Mouse (Mus musculus) CH12.LX (cell line): ENCODE results near the gene Irx4. TPM values are rescaled to one million over a fixed set of nuclear protein-coding genes. Genes with fewer than 3 reads are reported as not detected.

ENCODE experiments used
- DNase-seq: peaks from one replicate; pipeline ENCODE4 v3.0.0-alpha.2; 2013; ENCODE audit errors: extremely low read depth
- H3K27ac ChIP-seq: 2 replicates; pipeline ENCODE4 v1.5.1; 2012; ENCODE audit warnings: low read depth, mild to moderate bottlenecking, control low read depth, moderate library complexity; ENCODE audit not compliant: insufficient read depth
- H3K27me3 ChIP-seq: replicated peaks from 2 replicates; pipeline ENCODE3; 2012; ENCODE audit warnings: inconsistent platforms
- H3K36me3 ChIP-seq, 2 experiments: replicated peaks in 1 of 2; 2 replicates each; pipeline versions ENCODE3 to v1.6.1; 2012; ENCODE audit warnings: inconsistent platforms in 1 of 2, low read length in 1 of 2, mild to moderate bottlenecking in 1 of 2, mixed read lengths in 1 of 2, moderate library complexity in 1 of 2; ENCODE audit not compliant: control insufficient read depth in 1 of 2, insufficient read depth in 1 of 2
- H3K4me1 ChIP-seq, 2 experiments: 2 replicates each; pipeline ENCODE4 v1.6.1; 2012; ENCODE audit warnings: inconsistent platforms in 1 of 2, moderate library complexity in 1 of 2; ENCODE audit not compliant: insufficient read depth in 2 of 2, control insufficient read depth in 1 of 2
- H3K4me2 ChIP-seq: 2 replicates; pipeline ENCODE4 v1.6.1; 2012; ENCODE audit warnings: low read depth, mild to moderate bottlenecking, control low read depth; ENCODE audit not compliant: poor library complexity, insufficient read depth, severe bottlenecking
- H3K4me3 ChIP-seq, 3 experiments: fragments of 150-350 bp in 1 of 3; sonication (generic) in 1 of 3; replicated peaks in 1 of 3; 2 replicates each; pipeline versions ENCODE3 to v1.5.1; 2011 to 2012; ENCODE audit warnings: low read depth in 2 of 3, low read length in 2 of 3, mild to moderate bottlenecking in 2 of 3, moderate library complexity in 2 of 3, control low read depth in 1 of 3, improper control_type of control experiment in 1 of 3, inconsistent platforms in 1 of 3, mixed read lengths in 1 of 3; ENCODE audit not compliant: poor library complexity in 1 of 3
- H3K79me2 ChIP-seq: replicated peaks from 2 replicates; pipeline ENCODE4 v1.6.1; 2012; ENCODE audit warnings: mild to moderate bottlenecking, moderate library complexity; ENCODE audit not compliant: control insufficient read depth, poor library complexity, insufficient read depth, severe bottlenecking; ENCODE audit errors: extremely low read depth
- H3K9ac ChIP-seq: 2 replicates; pipeline ENCODE4 v1.6.1; 2012; ENCODE audit warnings: low read depth, mild to moderate bottlenecking, control low read depth, moderate library complexity; ENCODE audit not compliant: insufficient read depth
- H3K9me3 ChIP-seq: replicated peaks from 2 replicates; pipeline ENCODE3; 2012; ENCODE audit warnings: low read length, inconsistent platforms, mixed read lengths
- CHD1 ChIP-seq: IDR thresholded peaks from 2 replicates; pipeline ENCODE4 v1.6.1; 2012; ENCODE audit warnings: low read depth, low read length, improper control_type of control experiment, inconsistent platforms
- CHD2 ChIP-seq: IDR thresholded peaks from 2 replicates; pipeline ENCODE4 v1.6.1; 2011; ENCODE audit warnings: low read length, improper control_type of control experiment
- E2F4 ChIP-seq: IDR thresholded peaks from 2 replicates; pipeline ENCODE4 v1.6.1; 2011; ENCODE audit warnings: low read depth, low read length, improper control_type of control experiment; ENCODE audit not compliant: insufficient replicate concordance
- GABPA ChIP-seq: IDR thresholded peaks from 2 replicates; pipeline ENCODE4 v1.6.1; 2012; ENCODE audit warnings: low read depth, low read length, improper control_type of control experiment, inconsistent platforms; ENCODE audit not compliant: insufficient replicate concordance
- IRF4 ChIP-seq: IDR thresholded peaks from 2 replicates; pipeline ENCODE4 v1.6.1; 2014; ENCODE audit warnings: low read depth, mild to moderate bottlenecking, inconsistent platforms, low read length, improper control_type of control experiment
- JUN ChIP-seq: IDR thresholded peaks from 2 replicates; pipeline ENCODE4 v1.6.1; 2011; ENCODE audit warnings: low read depth, mild to moderate bottlenecking, low read length, improper control_type of control experiment, moderate library complexity; ENCODE audit not compliant: insufficient read depth
- KAT2A ChIP-seq: IDR thresholded peaks from 2 replicates; pipeline ENCODE4 v1.6.1; 2012; ENCODE audit warnings: low read length, improper control_type of control experiment, inconsistent platforms; ENCODE audit not compliant: insufficient replicate concordance
- MAFK ChIP-seq: IDR thresholded peaks from 2 replicates; pipeline ENCODE4 v1.6.1; 2011; ENCODE audit warnings: low read length, improper control_type of control experiment; ENCODE audit not compliant: insufficient replicate concordance
- MAX ChIP-seq: IDR thresholded peaks from 2 replicates; pipeline ENCODE4 v1.6.1; 2011; ENCODE audit warnings: low read length, improper control_type of control experiment
- MAZ ChIP-seq: IDR thresholded peaks from 2 replicates; pipeline ENCODE4 v1.6.1; 2012; ENCODE audit warnings: low read depth, mild to moderate bottlenecking, inconsistent platforms, low read length, improper control_type of control experiment, moderate library complexity
- MEF2A ChIP-seq: IDR thresholded peaks from 2 replicates; pipeline ENCODE4 v1.6.1; 2014; ENCODE audit warnings: low read depth, mild to moderate bottlenecking, inconsistent platforms, low read length, improper control_type of control experiment, borderline replicate concordance
- MYC ChIP-seq: IDR thresholded peaks from 2 replicates; pipeline ENCODE4 v1.6.1; 2011; ENCODE audit warnings: low read depth, mild to moderate bottlenecking, improper control_type of control experiment, low read length
- NRF1 ChIP-seq: IDR thresholded peaks from 2 replicates; pipeline ENCODE4 v1.6.1; 2014; ENCODE audit warnings: low read depth, mild to moderate bottlenecking, inconsistent platforms, low read length, improper control_type of control experiment, moderate library complexity
- POLR2A ChIP-seq: IDR thresholded peaks from 2 replicates; pipeline ENCODE4 v1.6.1; 2011; ENCODE audit warnings: low read depth, mild to moderate bottlenecking, improper control_type of control experiment, low read length
- POLR2AphosphoS2 ChIP-seq: IDR thresholded peaks from 2 replicates; pipeline ENCODE4 v1.6.1; 2011; ENCODE audit warnings: low read depth, low read length, improper control_type of control experiment
- RAD21 ChIP-seq: IDR thresholded peaks from 2 replicates; pipeline ENCODE4 v1.6.1; 2011; ENCODE audit warnings: low read depth, mild to moderate bottlenecking, low read length, improper control_type of control experiment, moderate library complexity
- RCOR1 ChIP-seq: conservative IDR thresholded peaks from 2 replicates; pipeline ENCODE4 v1.6.1; 2012; ENCODE audit warnings: low read depth, mild to moderate bottlenecking, inconsistent platforms, low read length, improper control_type of control experiment
- SIN3A ChIP-seq: IDR thresholded peaks from 2 replicates; pipeline ENCODE4 v1.6.1; 2012; ENCODE audit warnings: low read length, improper control_type of control experiment, inconsistent platforms
- SMC3 ChIP-seq: IDR thresholded peaks from 2 replicates; pipeline ENCODE4 v1.6.1; 2011; ENCODE audit warnings: low read depth, low read length, improper control_type of control experiment
- TCF12 ChIP-seq: IDR thresholded peaks from 2 replicates; pipeline ENCODE4 v1.6.1; 2014; ENCODE audit warnings: low read depth, mild to moderate bottlenecking, inconsistent platforms, low read length, improper control_type of control experiment
- USF2 ChIP-seq: conservative IDR thresholded peaks from 2 replicates; pipeline ENCODE4 v1.6.1; 2011; ENCODE audit warnings: low read depth, low read length, improper control_type of control experiment
- ZC3H11A ChIP-seq: IDR thresholded peaks from 2 replicates; pipeline ENCODE4 v1.6.1; 2012; ENCODE audit warnings: low read depth, mild to moderate bottlenecking, inconsistent platforms, low read length, improper control_type of control experiment
- ZMIZ1 ChIP-seq: IDR thresholded peaks from 2 replicates; pipeline ENCODE4 v1.6.1; 2012; ENCODE audit warnings: low read depth, mild to moderate bottlenecking, inconsistent platforms, low read length, improper control_type of control experiment
- ZNF384 ChIP-seq: IDR thresholded peaks from 2 replicates; pipeline ENCODE4 v1.6.1; 2012; ENCODE audit warnings: low read depth, low read length, improper control_type of control experiment, inconsistent platforms
- dilution Hi-C: fragments of 300-500 bp; cut with MboI; formaldehyde crosslinking; loops from 2 replicates; pipeline ENCODE4 v1.14.3; 2020; ENCODE audit warnings: low sequenced_read_pairs; ENCODE audit not compliant: extremely low pct_unique_long_range_greater_than_20kb, extremely low pct_ligation_motif_present
- in situ Hi-C: fragments of 300-500 bp; cut with MboI; formaldehyde crosslinking; loops from 3 replicates; pipeline ENCODE4 v1.14.3; 2019; ENCODE audit warnings: low sequenced_read_pairs, low pct_ligation_motif_present, low pct_unique_long_range_greater_than_20kb, mixed read lengths
- polyA plus RNA-seq: library from polyadenylated mRNA; unstranded; fragments of >175 nt; gene quantifications from 2 replicates; pipeline ENCODE4 v1.2.1, GENCODE M21; 2012; ENCODE audit warnings: low read depth; ENCODE audit not compliant: insufficient read length
- total RNA-seq, 2 experiments: library from RNA; depleted of rRNA; stranded (reverse); fragments of 300-350 nt in 1 of 2; fragments of >200 nt in 1 of 2; gene quantifications; 2 replicates each; pipeline ENCODE4 v1.2.3; 2012 to 2014

The Irx4 gene
- total and polyA plus RNA-seq, 3 experiments: not detected

DNA sequence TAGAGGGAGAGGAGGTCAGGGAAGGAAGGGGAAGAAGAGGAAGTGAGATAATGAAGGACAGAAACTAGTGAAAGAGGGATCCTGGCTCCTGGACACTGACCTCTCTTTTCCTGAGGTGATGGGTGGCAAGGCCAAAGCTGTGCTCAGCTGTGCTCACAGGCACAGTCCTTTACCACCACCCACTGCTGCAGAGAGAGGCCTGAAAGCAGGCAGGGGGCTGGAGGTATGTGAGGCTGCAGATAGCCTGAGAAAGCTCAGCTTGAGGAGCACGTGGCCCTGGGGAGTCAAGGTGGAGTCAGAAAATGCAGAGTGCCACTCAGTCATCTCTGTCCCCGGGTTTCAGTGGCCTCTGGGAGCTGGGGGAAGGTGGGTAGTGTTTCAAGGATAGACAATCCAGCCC is 30.8 kb downstream of the Irx4 start:
- dilution Hi-C loops: no loop called here
- no peaks in the 10 kb centered on the region for H3K9me3 ChIP-seq
- TF ChIP-seq KAT2A (no peak), ZNF384 (no peak), CHD1 (no peak), SIN3A (no peak), NRF1 (no peak)
- TF ChIP-seq, all 38 proteins: peak for 0
- H3K36me3 ChIP-seq: no peaks in the 10 kb centered on the region
- H3K4me2 ChIP-seq: no peak overlapping the region
- H3K4me3 ChIP-seq: no peak overlapping the region
- no peaks in the 10 kb centered on the region for H3K4me1 ChIP-seq
- no peak for DNase-seq
- no peak overlapping the region for H3K9ac ChIP-seq
- H3K27ac ChIP-seq: no peak overlapping the region
- no peaks in the 10 kb centered on the region for H3K79me2 ChIP-seq
- in situ Hi-C loops: no loop called here
- H3K27me3 ChIP-seq: no peaks in the 10 kb centered on the region

DNA sequence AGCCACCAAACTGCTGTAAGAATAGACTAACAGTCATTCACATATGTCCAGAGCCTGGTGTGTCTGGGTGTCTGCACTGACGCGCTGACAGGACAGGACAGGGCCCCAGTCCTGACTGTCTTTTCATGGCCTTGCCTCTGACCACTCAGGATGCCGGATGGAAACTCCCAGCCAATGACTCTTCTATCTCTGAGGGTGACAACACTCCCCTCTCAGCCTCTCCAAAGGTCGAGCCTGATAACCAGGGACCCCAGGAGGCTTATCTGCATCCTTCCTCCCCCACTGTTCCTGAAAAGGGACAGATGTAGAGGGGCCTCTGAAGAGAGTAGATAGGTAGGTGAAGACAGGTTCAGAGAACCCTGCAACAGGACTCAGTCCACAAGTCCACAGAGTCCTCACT is 38.4 kb downstream of the Irx4 start:
- dilution Hi-C loops: no loop called here
- no peak for DNase-seq
- no peaks in the 10 kb centered on the region for H3K79me2 ChIP-seq

DNA sequence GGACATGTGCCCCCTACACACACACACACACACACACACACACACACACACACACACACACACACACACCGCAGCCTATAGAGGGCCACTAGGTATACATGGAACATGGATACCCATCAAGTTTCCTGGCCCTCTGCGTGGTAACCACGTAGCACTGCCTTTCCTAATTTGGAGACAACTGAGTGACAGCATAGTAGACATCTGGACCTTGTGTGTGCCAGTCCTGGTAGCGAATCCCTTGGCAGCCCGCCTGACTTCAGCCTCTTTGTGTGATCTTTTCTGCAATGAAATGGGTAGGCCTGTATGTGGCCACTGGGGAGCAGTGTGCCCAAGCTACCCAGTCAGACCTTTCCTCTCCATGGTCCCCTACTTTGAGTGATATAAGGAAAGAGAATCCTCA is 39.0 kb downstream of the Irx4 start:
- TF ChIP-seq TCF12: no peak
- TF ChIP-seq KAT2A: no peak
- no peak for TF ChIP-seq E2F4
- no peak for TF ChIP-seq CHD1
- TF ChIP-seq NRF1: no peak
- no peak for TF ChIP-seq CHD2
- TF ChIP-seq GABPA: no peak
- no peak for TF ChIP-seq POLR2A
- no peak for TF ChIP-seq MAZ
- no peak for TF ChIP-seq MAFK
- TF ChIP-seq POLR2AphosphoS2: no peak
- TF ChIP-seq USF2: no peak
- TF ChIP-seq RAD21: no peak; the same call in 1 of the 2 replicates
- no peak for TF ChIP-seq ZMIZ1
- TF ChIP-seq MAX: no peak
- dilution Hi-C loops: no loop called here
- in situ Hi-C loops: no loop called here
- H3K4me2 ChIP-seq: no peak overlapping the region
- H3K9me3 ChIP-seq: no peaks in the 10 kb centered on the region
- no peaks in the 10 kb centered on the region for H3K36me3 ChIP-seq
- no peak overlapping the region for H3K27ac ChIP-seq
- H3K9ac ChIP-seq: no peak overlapping the region
- H3K4me3 ChIP-seq: no peak overlapping the region
- no peaks in the 10 kb centered on the region for H3K27me3 ChIP-seq
- H3K79me2 ChIP-seq: no peaks in the 10 kb centered on the region
- peaks cover 0 to 15% of the 10 kb centered on the region in 2 experiments; a peak in 2 of 4 replicates for H3K4me1 ChIP-seq
- DNase-seq: no peak

More for the DNA sequence above, 38.4 kb downstream of the Irx4 start:
- no peak overlapping the region for H3K9ac ChIP-seq
- in situ Hi-C loops: no loop called here
- peaks cover 0 to 10% of the 10 kb centered on the region in 2 experiments; a peak in 2 of 4 replicates for H3K4me1 ChIP-seq
- no peaks in the 10 kb centered on the region for H3K27me3 ChIP-seq
- no peaks in the 10 kb centered on the region for H3K9me3 ChIP-seq
- no peak overlapping the region for H3K4me2 ChIP-seq
- H3K4me3 ChIP-seq: no peak overlapping the region
- H3K36me3 ChIP-seq: no peaks in the 10 kb centered on the region
- TF ChIP-seq GABPA (no peak), POLR2AphosphoS2 (no peak), CHD1 (no peak), KAT2A (no peak), RAD21 (no peak), RCOR1 (no peak), MYC (no peak), POLR2A (no peak), JUN (no peak), E2F4 (no peak), MAZ (no peak), ZC3H11A (no peak), MEF2A (no peak), USF2 (no peak), SMC3 (no peak), IRF4 (no peak)
- no peak overlapping the region for H3K27ac ChIP-seq
